ENCODE assay signal across 12 mouse cellular contexts in genomic region chr1:184851166-184851565, GRCm38 (mm10). TPM values are rescaled to one million over a fixed set of nuclear protein-coding genes. Genes with fewer than 3 reads are reported as not detected.
DNase-seq lines count a peak whose midpoint lies in the region; ATAC-seq and TF ChIP-seq lines count a peak whose summit lies in the region.
"Had no signal": no experiment of that assay in that cellular context is flagged by ENCODE, and none has a peak within 500 bp of the region (broad histone marks: within the 10 kb centered on the region; RNA-seq: fewer than 3 reads in every experiment).

No protein-coding gene starts in this region.

- no peak for ATAC-seq in heart, embryonic 12.5 days (ENCODE audit: insufficient number of reproducible peaks, low FRiP score)
- ATAC-seq in intestine, embryonic 15.5 days: no peak
- ATAC-seq in forebrain, postnatal 0 days: no peak

- no peaks in the 10 kb centered on the region; the same call in 1 of the 2 replicates for H3K79me2 ChIP-seq in liver, adult 2 months (ENCODE audit: control insufficient read depth, insufficient read depth, low read length)

- H3K27ac ChIP-seq in liver, adult 2 months (replicated peaks; ENCODE audit: insufficient read depth, low read depth, low read length): peak overlapping the region; percentile 89
- peak overlapping the region; percentile 52; the same call in 1 of the 2 replicates for H3K27ac ChIP-seq in heart, embryonic 12.5 days (ENCODE audit: poor library complexity, severe bottlenecking)
- H3K27ac ChIP-seq in intestine, embryonic 15.5 days: no peak overlapping the region
- H3K27ac ChIP-seq in forebrain, postnatal 0 days (ENCODE audit: low read depth, low read length): no peak overlapping the region
- H3K27ac ChIP-seq: neural tube, embryonic 12.5 days had no signal

- peak; percentile 50; the same call in 1 of the 2 replicates for TF ChIP-seq POLR2A in liver, adult 2 months (IDR thresholded peaks at IDR 0.05; ENCODE audit: extremely low read depth, insufficient read depth, low read length)

- H3K9me3 ChIP-seq in heart, embryonic 12.5 days (replicated peaks): no peaks in the 10 kb centered on the region
- H3K9me3 ChIP-seq in intestine, embryonic 15.5 days: no peaks in the 10 kb centered on the region
- H3K9me3 ChIP-seq in forebrain, postnatal 0 days (ENCODE audit: low read length): no peaks in the 10 kb centered on the region
- H3K9me3 ChIP-seq: neural tube, embryonic 12.5 days had no signal

- H3K4me2 ChIP-seq in heart, embryonic 12.5 days: 0 out of 2 replicates have a peak overlapping the region, but pooled peaks have one; percentile 62
- 0 out of 2 replicates have a peak overlapping the region, but pooled peaks have one; percentile 0 for H3K4me2 ChIP-seq in intestine, embryonic 15.5 days (replicated peaks)
- H3K4me2 ChIP-seq in forebrain, postnatal 0 days (ENCODE audit: low read depth): no peak overlapping the region

- H3K36me3 ChIP-seq in liver, adult 2 months (ENCODE audit: control insufficient read depth, insufficient read depth, low read length): no peaks in the 10 kb centered on the region
- no peaks in the 10 kb centered on the region for H3K36me3 ChIP-seq in heart, embryonic 12.5 days
- no peaks in the 10 kb centered on the region for H3K36me3 ChIP-seq in intestine, embryonic 15.5 days
- no peaks in the 10 kb centered on the region for H3K36me3 ChIP-seq in forebrain, postnatal 0 days (ENCODE audit: insufficient read depth)
- H3K36me3 ChIP-seq: neural tube, embryonic 12.5 days had no signal

- H3K27me3 ChIP-seq in liver, adult 2 months (ENCODE audit: control insufficient read depth, insufficient read depth, low read length): no peaks in the 10 kb centered on the region
- H3K27me3 ChIP-seq in heart, embryonic 12.5 days (replicated peaks): peaks cover 16% of the 10 kb centered on the region
- no peaks in the 10 kb centered on the region for H3K27me3 ChIP-seq in intestine, embryonic 15.5 days (replicated peaks)
- peaks cover 4% of the 10 kb centered on the region for H3K27me3 ChIP-seq in forebrain, postnatal 0 days (ENCODE audit: insufficient read depth, low read length)

- WGBS in liver, adult 2 months: 8% methylated on average over 7 of the region's 7 CpGs
- WGBS in heart, embryonic 12.5 days: 29% methylated on average over 7 of the region's 7 CpGs
- WGBS in intestine, embryonic 15.5 days: 35% methylated on average over 7 of the region's 7 CpGs
- 48% methylated on average over 7 of the region's 7 CpGs for WGBS in forebrain, postnatal 0 days

- H3K4me3 ChIP-seq in liver, adult 2 months (ENCODE audit: insufficient read depth, low read depth, low read length): no peak overlapping the region
- no peak overlapping the region for H3K4me3 ChIP-seq in heart, embryonic 12.5 days
- no peak overlapping the region for H3K4me3 ChIP-seq in intestine, embryonic 15.5 days (replicated peaks)
- H3K4me3 ChIP-seq in forebrain, postnatal 0 days (ENCODE audit: low read depth, low read length): no peak overlapping the region

- peak; percentile 95 for DNase-seq in liver, adult 2 months (ENCODE audit: extremely low read depth, low read depth, low spot score)
- DNase-seq in liver: no peak
- peak; percentile 45 to 64 for DNase-seq in kidney, postnatal 4 days
- DNase-seq in cerebellum, adult 9-10 months: no peak
- no peak for DNase-seq in forebrain, postnatal 0 days
- DNase-seq in cerebellum, adult 11 months: no peak
- DNase-seq: cerebellum, adult 9-11 months had no signal

- H3K4me1 ChIP-seq in liver, adult 2 months (ENCODE audit: control insufficient read depth, insufficient read depth, low read length): peaks cover 14% of the 10 kb centered on the region
- peaks cover 21% of the 10 kb centered on the region for H3K4me1 ChIP-seq in heart, embryonic 12.5 days (replicated peaks)
- H3K4me1 ChIP-seq in intestine, embryonic 15.5 days (replicated peaks): peaks cover 26% of the 10 kb centered on the region
- no peaks in the 10 kb centered on the region for H3K4me1 ChIP-seq in forebrain, postnatal 0 days (ENCODE audit: insufficient read depth)

- TF ChIP-seq CTCF in liver, adult 2 months (IDR thresholded peaks at IDR 0.05; ENCODE audit: low read depth, low read length): no peak
- TF ChIP-seq CTCF in forebrain, postnatal 0 days (IDR thresholded peaks at IDR 0.05; ENCODE audit: low read depth): no peak

- peak overlapping the region; percentile 10; the same call in 1 of the 2 replicates for H3K9ac ChIP-seq in liver, adult 2 months (ENCODE audit: low read depth, low read length)
- no peak overlapping the region for H3K9ac ChIP-seq in heart, embryonic 12.5 days
- no peak overlapping the region for H3K9ac ChIP-seq in intestine, embryonic 15.5 days
- H3K9ac ChIP-seq in forebrain, postnatal 0 days: no peak overlapping the region
- H3K9ac ChIP-seq: neural tube, embryonic 12.5 days had no signal

RNA-seq across cellular contexts. Expression of gene Marc2, which starts 4.9 kb away (rescaled TPM):
- 563 and 653 TPM in 2 replicates for total RNA-seq in liver, adult 2 months (2014; rRNA removed)
- polyA plus RNA-seq in liver, adult 2 months (2012; rRNA removed): 365 and 397 TPM in 2 replicates
- 92.5 and 95.8 TPM in 2 replicates for polyA plus RNA-seq in heart, embryonic 12.5 days (2016; fragmentation: Nextera tagmentation; extraction: Ambion mirVana)
- 361 and 402 TPM in 2 replicates for polyA plus RNA-seq in intestine, embryonic 15.5 days (2015; fragmentation: Nextera tagmentation; extraction: Ambion mirVana)
- total RNA-seq in forebrain, postnatal 0 days (2014; rRNA removed): 60.1 and 65.5 TPM in 2 replicates
- 138 and 139 TPM in 2 replicates for polyA plus RNA-seq in forebrain, postnatal 0 days (2015; fragmentation: Nextera tagmentation; extraction: Ambion mirVana)

RNA-seq across cellular contexts. Expression of gene C130074G19Rik, which starts 31.9 kb away (rescaled TPM):
- 84.6 and 88.6 TPM in 2 replicates for total RNA-seq in liver, adult 2 months (2014; rRNA removed)
- polyA plus RNA-seq in liver, adult 2 months (2012; rRNA removed): 56.3 and 68.3 TPM in 2 replicates
- 0.51 and 0.60 TPM in 2 replicates for polyA plus RNA-seq in heart, embryonic 12.5 days (2016; fragmentation: Nextera tagmentation; extraction: Ambion mirVana)
- polyA plus RNA-seq in intestine, embryonic 15.5 days (2015; fragmentation: Nextera tagmentation; extraction: Ambion mirVana): 2.3 and 2.7 TPM in 2 replicates
- 9.5 and 10.7 TPM in 2 replicates for total RNA-seq in forebrain, postnatal 0 days (2014; rRNA removed)
- polyA plus RNA-seq in forebrain, postnatal 0 days (2015; fragmentation: Nextera tagmentation; extraction: Ambion mirVana): 0.94 and 1.2 TPM in 2 replicates
- polyA plus RNA-seq: macrophage had no signal

RNA-seq across cellular contexts. Expression of gene Marc1, which starts 40.1 kb away (rescaled TPM):
- 345 and 386 TPM in 2 replicates for total RNA-seq in liver, adult 2 months (2014; rRNA removed)
- 395 and 462 TPM in 2 replicates for polyA plus RNA-seq in liver, adult 2 months (2012; rRNA removed)
- 0.14 and 0.24 TPM in 2 replicates for polyA plus RNA-seq in heart, embryonic 12.5 days (2016; fragmentation: Nextera tagmentation; extraction: Ambion mirVana)
- polyA plus RNA-seq in intestine, embryonic 15.5 days (2015; fragmentation: Nextera tagmentation; extraction: Ambion mirVana): 0.86 and 0.88 TPM in 2 replicates
- 0.15 and 0.24 TPM in 2 replicates for total RNA-seq in forebrain, postnatal 0 days (2014; rRNA removed)
- 0.11 and 0.45 TPM in 2 replicates for polyA plus RNA-seq in forebrain, postnatal 0 days (2015; fragmentation: Nextera tagmentation; extraction: Ambion mirVana)
- polyA plus RNA-seq: erythroblast, embryonic 14.5 days; macrophage had no signal

Comparison
In these comparisons a context has a peak if more than half of its experiments do, and no peak if none do; other contexts are left out.
1. DNase-seq: peak in liver, adult 2 months (single experiment) and kidney, postnatal 4 days (2 of 2); none in liver (single experiment), cerebellum, adult 9-10 months (single experiment), forebrain, postnatal 0 days (single experiment) and cerebellum, adult 11 months (single experiment).
2. H3K27ac ChIP-seq: peak in liver, adult 2 months (single experiment) and heart, embryonic 12.5 days (single experiment); none in intestine, embryonic 15.5 days (single experiment) and forebrain, postnatal 0 days (single experiment).
3. RNA of gene C130074G19Rik, which starts 31.9 kb away (polyA plus RNA-seq): 56.3 to 68.3 TPM in liver, adult 2 months; 2.3 to 2.7 TPM in intestine, embryonic 15.5 days, 0.94 to 1.2 TPM in forebrain, postnatal 0 days and 0.51 to 0.60 TPM in heart, embryonic 12.5 days; every median in the first group is over 10 times any median in the second.
4. RNA of gene Marc1, which starts 40.1 kb away (polyA plus RNA-seq): 395 to 462 TPM in liver, adult 2 months; 0.86 to 0.88 TPM in intestine, embryonic 15.5 days, 0.11 to 0.45 TPM in forebrain, postnatal 0 days and 0.14 to 0.24 TPM in heart, embryonic 12.5 days; every median in the first group is over 100 times any median in the second.